Comparison of ENCODE assay signal across 14 mouse cellular contexts in genomic region chr17:73053479-73054215, GRCm38 (mm10). TPM values are rescaled to one million over a fixed set of nuclear protein-coding genes. Genes with fewer than 3 reads are reported as not detected.
DNase-seq lines count a peak whose midpoint lies in the region; ATAC-seq and TF ChIP-seq lines count a peak whose summit lies in the region.
"Had no signal": no experiment of that assay in that cellular context is flagged by ENCODE, and none has a peak within 500 bp of the region (broad histone marks: within the 10 kb centered on the region; RNA-seq: fewer than 3 reads in every experiment).

No protein-coding gene starts in this region.

- H3K9ac ChIP-seq in limb, embryonic 12.5 days (replicated peaks), result no peak overlapping the region
- no peak overlapping the region for H3K9ac ChIP-seq in neural tube, embryonic 15.5 days (replicated peaks)
- H3K9ac ChIP-seq: hindbrain, embryonic 14.5 days had no signal

- DNase-seq in heart, embryonic 10.5 days (ENCODE audit: low spot score), result peak; percentile 9
- no peak for DNase-seq in heart, postnatal 14 days
- DNase-seq in limb, embryonic 10.5 days (ENCODE audit: low spot score), result no peak
- DNase-seq in thymus, adult 2 months, result peak; percentile 68
- DNase-seq in layer of hippocampus, adult 11-12 months (ENCODE audit: low spot score), result no peak
- DNase-seq: B cell, adult 2 months; cerebellum, adult 11-12 months; gastrocnemius, postnatal 36 days; right cerebral cortex, postnatal 25 days had no signal

- intact Hi-C loops in heart, postnatal 14 days (cut with DNase I), result no loop called here

- peaks cover 4% of the 10 kb centered on the region; the same call in 1 of the 2 replicates for H3K4me1 ChIP-seq in heart, embryonic 10.5 days
- H3K4me1 ChIP-seq in limb, embryonic 12.5 days (replicated peaks), result peaks cover 14% of the 10 kb centered on the region
- H3K4me1 ChIP-seq in limb, embryonic 10.5 days, result peaks cover 17% of the 10 kb centered on the region; the same call in 1 of the 2 replicates
- H3K4me1 ChIP-seq in embryonic fibroblast, embryonic 13.5 days (ENCODE audit: control insufficient read depth, insufficient read depth, low read length), result peaks cover 11% of the 10 kb centered on the region
- peaks cover 36% of the 10 kb centered on the region for H3K4me1 ChIP-seq in thymus, adult 2 months (replicated peaks; ENCODE audit: control insufficient read depth, insufficient read depth, low read length)
- no peaks in the 10 kb centered on the region for H3K4me1 ChIP-seq in neural tube, embryonic 15.5 days

- ATAC-seq in limb, embryonic 12.5 days (ENCODE audit: insufficient number of reproducible peaks, insufficient read depth, low FRiP score, low TSS enrichment, low read depth), result no peak
- no peak for ATAC-seq in neural tube, embryonic 15.5 days (ENCODE audit: low FRiP score)

- no peak for TF ChIP-seq CTCF in embryonic fibroblast, embryonic 13.5 days (IDR thresholded peaks at IDR 0.05; ENCODE audit: borderline replicate concordance, insufficient read depth, low read length)
- TF ChIP-seq CTCF in thymus, adult 2 months (IDR thresholded peaks at IDR 0.05; ENCODE audit: borderline replicate concordance, control insufficient read depth, extremely low read depth, insufficient read depth, low read length, poor library complexity), result no peak

- no peak overlapping the region for H3K4me2 ChIP-seq in limb, embryonic 12.5 days
- H3K4me2 ChIP-seq in neural tube, embryonic 15.5 days, result no peak overlapping the region
- H3K4me2 ChIP-seq: hindbrain, embryonic 14.5 days had no signal

- no peaks in the 10 kb centered on the region for H3K9me3 ChIP-seq in heart, embryonic 10.5 days
- H3K9me3 ChIP-seq in limb, embryonic 12.5 days, result no peaks in the 10 kb centered on the region
- no peaks in the 10 kb centered on the region for H3K9me3 ChIP-seq in limb, embryonic 10.5 days (replicated peaks)
- H3K9me3 ChIP-seq in neural tube, embryonic 15.5 days (replicated peaks), result no peaks in the 10 kb centered on the region
- H3K9me3 ChIP-seq: G1E had no signal

- no peak for TF ChIP-seq POLR2A in embryonic fibroblast, embryonic 13.5 days (IDR thresholded peaks at IDR 0.05; ENCODE audit: low read depth, low read length)
- TF ChIP-seq POLR2A in thymus, adult 2 months (IDR thresholded peaks at IDR 0.05; ENCODE audit: control insufficient read depth, extremely low read depth, insufficient read depth, low read length, poor library complexity), result no peak

- H3K36me3 ChIP-seq in heart, embryonic 10.5 days, result no peaks in the 10 kb centered on the region
- no peaks in the 10 kb centered on the region for H3K36me3 ChIP-seq in limb, embryonic 12.5 days
- H3K36me3 ChIP-seq in limb, embryonic 10.5 days, result no peaks in the 10 kb centered on the region
- H3K36me3 ChIP-seq in thymus, adult 2 months (ENCODE audit: control insufficient read depth, insufficient read depth, low read length), result no peaks in the 10 kb centered on the region
- H3K36me3 ChIP-seq in neural tube, embryonic 15.5 days, result no peaks in the 10 kb centered on the region
- H3K36me3 ChIP-seq: G1E had no signal

- H3K4me3 ChIP-seq in heart, embryonic 10.5 days, result no peak overlapping the region
- H3K4me3 ChIP-seq in limb, embryonic 12.5 days (replicated peaks), result no peak overlapping the region
- no peak overlapping the region for H3K4me3 ChIP-seq in limb, embryonic 10.5 days
- H3K4me3 ChIP-seq in embryonic fibroblast, embryonic 13.5 days (ENCODE audit: insufficient read depth, low read length), result no peak overlapping the region
- no peak overlapping the region for H3K4me3 ChIP-seq in thymus, adult 2 months (ENCODE audit: control insufficient read depth, insufficient read depth, low read length)
- H3K4me3 ChIP-seq in neural tube, embryonic 15.5 days (replicated peaks), result no peak overlapping the region

- no peaks in the 10 kb centered on the region for H3K27me3 ChIP-seq in heart, embryonic 10.5 days (ENCODE audit: insufficient read depth, poor library complexity, severe bottlenecking)
- H3K27me3 ChIP-seq in limb, embryonic 12.5 days, result no peaks in the 10 kb centered on the region
- H3K27me3 ChIP-seq in limb, embryonic 10.5 days (ENCODE audit: low read depth, poor library complexity, severe bottlenecking), result no peaks in the 10 kb centered on the region
- H3K27me3 ChIP-seq in thymus, adult 2 months (ENCODE audit: control insufficient read depth, insufficient read depth, low read length), result no peaks in the 10 kb centered on the region
- H3K27me3 ChIP-seq in neural tube, embryonic 15.5 days (replicated peaks), result no peaks in the 10 kb centered on the region

- 54% methylated on average over 3 of the region's 3 CpGs for WGBS in heart, embryonic 10.5 days
- WGBS in limb, embryonic 12.5 days, result 34% methylated on average over 3 of the region's 3 CpGs
- WGBS in limb, embryonic 10.5 days, result 41% methylated on average over 3 of the region's 3 CpGs
- 4% methylated on average over 3 of the region's 3 CpGs for WGBS in thymus, adult 2 months
- WGBS in neural tube, embryonic 15.5 days, result 22% methylated on average over 3 of the region's 3 CpGs

- no peak overlapping the region for H3K27ac ChIP-seq in heart, embryonic 10.5 days
- H3K27ac ChIP-seq in limb, embryonic 12.5 days, result peak overlapping the region; percentile 46; the same call in 1 of the 2 replicates
- no peak overlapping the region for H3K27ac ChIP-seq in limb, embryonic 10.5 days
- H3K27ac ChIP-seq in embryonic fibroblast, embryonic 13.5 days (ENCODE audit: insufficient read depth, low read length), result peak overlapping the region; percentile 78
- peak overlapping the region; percentile 98 for H3K27ac ChIP-seq in thymus, adult 2 months (ENCODE audit: control insufficient read depth, insufficient read depth, low read length)
- no peak overlapping the region for H3K27ac ChIP-seq in neural tube, embryonic 15.5 days (replicated peaks)
- H3K27ac ChIP-seq: hindbrain, embryonic 14.5 days had no signal

RNA-seq across cellular contexts. Expression of gene Lclat1, which starts 54.1 kb away (rescaled TPM):
- 24.4 and 37.9 TPM in 2 replicates for polyA plus RNA-seq in heart, embryonic 10.5 days (2016; fragmentation: Nextera tagmentation; extraction: Ambion mirVana)
- 100 to 1,000 TPM; 103 to 126 TPM for total RNA-seq in heart, postnatal 14 days (2021)
- polyA plus RNA-seq in limb, embryonic 12.5 days (2016; fragmentation: Nextera tagmentation; extraction: Ambion mirVana), result 7.5 and 9.6 TPM in 2 replicates
- 12.1 and 12.4 TPM in 2 replicates for polyA plus RNA-seq in limb, embryonic 10.5 days (2016; fragmentation: Nextera tagmentation; extraction: Ambion mirVana)
- polyA plus RNA-seq in embryonic fibroblast, embryonic 13.5 days (2011; ENCODE audit: insufficient read length, low read depth, missing spikeins), result 73.4 and 86.8 TPM in 2 replicates
- 5.4 and 6.4 TPM in 2 replicates for polyA plus RNA-seq in thymus, adult 2 months (2012; rRNA removed)
- 12.9 and 14.2 TPM in 2 replicates for polyA plus RNA-seq in neural tube, embryonic 15.5 days (2015; fragmentation: Nextera tagmentation; extraction: Ambion mirVana)

Comparison
In these comparisons a context has a peak if more than half of its experiments do, and no peak if none do; other contexts are left out.
1. DNase-seq: peak in heart, embryonic 10.5 days (single experiment) and thymus, adult 2 months (single experiment); none in heart, postnatal 14 days (0 of 2), limb, embryonic 10.5 days (single experiment) and layer of hippocampus, adult 11-12 months (single experiment).
2. H3K27ac ChIP-seq: peak in limb, embryonic 12.5 days (single experiment), embryonic fibroblast, embryonic 13.5 days (single experiment) and thymus, adult 2 months (single experiment); none in heart, embryonic 10.5 days (single experiment), limb, embryonic 10.5 days (single experiment) and neural tube, embryonic 15.5 days (single experiment).